Mouse (Mus musculus) bone marrow macrophage, adult 2 months (primary cell): ENCODE data around the gene Steap3.

ENCODE experiments used
- CTCF ChIP-seq: IDR thresholded peaks from 2 replicates; pipeline ENCODE4 v1.5.1; 2012; ENCODE audit warnings: low read depth, mild to moderate bottlenecking, low read length, moderate library complexity
- POLR2A ChIP-seq: IDR thresholded peaks from 2 replicates; pipeline ENCODE4 v1.6.1; 2012; ENCODE audit warnings: mild to moderate bottlenecking, low read depth, low read length, borderline replicate concordance

GRCm38 (mm10) chr1:120305801-120306200 is 33.3 kb upstream of the Steap3 start:
- TF ChIP-seq POLR2A (no peak), CTCF (no peak)
